Mouse (Mus musculus): Measurements from ENCODE around the gene Vegfc. TPM values are rescaled to one million over a fixed set of nuclear protein-coding genes. Genes with fewer than 3 reads are reported as not detected.

Gene Vegfc
- under 1 TPM in 1 of 2 experiments, not detected in 1; 0.32 TPM for polyA plus RNA-seq (2017; shearing (Covaris generic))

DNA sequence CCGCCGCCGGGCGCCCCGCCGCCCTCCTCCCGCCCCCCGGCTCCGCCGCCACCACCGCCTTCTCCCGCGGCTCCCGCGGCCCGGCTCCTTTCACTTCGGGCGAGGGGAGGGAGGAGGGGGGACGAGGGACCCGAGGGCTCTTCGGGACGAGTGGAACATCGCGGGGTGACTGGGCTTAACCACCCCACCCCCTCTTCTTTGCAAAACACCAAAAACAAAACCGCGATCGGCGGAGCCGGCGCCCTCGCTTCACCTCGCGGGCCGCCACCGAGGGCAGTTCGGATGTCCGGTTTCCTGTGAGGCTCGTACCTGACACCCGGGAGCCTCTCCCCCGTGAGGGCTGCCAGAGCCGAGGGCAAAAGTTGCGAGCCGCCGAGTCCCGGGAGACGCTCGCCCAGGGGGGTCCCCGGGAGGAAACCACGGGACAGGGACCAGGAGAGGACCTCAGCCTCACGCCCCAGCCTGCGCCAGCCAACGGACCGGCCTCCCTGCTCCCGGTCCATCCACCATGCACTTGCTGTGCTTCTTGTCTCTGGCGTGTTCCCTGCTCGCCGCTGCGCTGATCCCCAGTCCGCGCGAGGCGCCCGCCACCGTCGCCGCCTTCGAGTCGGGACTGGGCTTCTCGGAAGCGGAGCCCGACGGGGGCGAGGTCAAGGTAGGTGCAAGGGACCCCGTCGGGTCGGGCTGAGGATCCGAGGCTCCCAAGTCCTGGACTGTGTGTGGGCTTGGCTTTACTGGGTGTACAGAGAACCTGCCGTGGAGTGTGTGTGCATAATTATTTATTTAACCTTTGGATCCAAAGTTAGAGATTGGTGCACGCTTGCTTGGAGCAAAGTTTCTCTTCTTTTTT is at the start of gene Vegfc:
Gene Vegfc (plus strand): TSS at position 336 of the 850 bp plus-strand sequence.
- ATAC-seq = peak; percentile 60

DNA sequence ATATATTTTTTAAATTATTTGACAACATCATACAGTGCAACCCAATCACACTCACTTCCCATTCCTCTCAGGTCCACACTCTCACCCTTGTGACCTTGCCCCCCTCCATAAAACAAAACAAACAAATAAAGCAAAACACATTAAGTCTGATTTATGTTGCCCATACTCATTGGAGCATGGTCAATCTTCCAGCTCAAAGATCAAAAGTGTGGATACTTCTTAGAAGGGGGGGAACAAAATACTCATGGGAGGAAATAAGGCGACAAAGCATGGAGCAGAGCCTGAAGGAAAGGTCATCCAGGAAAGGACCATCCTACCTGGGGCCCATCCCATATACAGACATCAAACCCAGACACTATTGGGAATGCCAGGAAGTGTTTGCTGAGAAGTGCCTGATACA is 42.8 kb upstream of the Vegfc start:
- no peak for ATAC-seq

GRCm38 (mm10) chr8:54042601-54043000 is 34.8 kb upstream of the Vegfc start:
- no peak for ATAC-seq

DNA sequence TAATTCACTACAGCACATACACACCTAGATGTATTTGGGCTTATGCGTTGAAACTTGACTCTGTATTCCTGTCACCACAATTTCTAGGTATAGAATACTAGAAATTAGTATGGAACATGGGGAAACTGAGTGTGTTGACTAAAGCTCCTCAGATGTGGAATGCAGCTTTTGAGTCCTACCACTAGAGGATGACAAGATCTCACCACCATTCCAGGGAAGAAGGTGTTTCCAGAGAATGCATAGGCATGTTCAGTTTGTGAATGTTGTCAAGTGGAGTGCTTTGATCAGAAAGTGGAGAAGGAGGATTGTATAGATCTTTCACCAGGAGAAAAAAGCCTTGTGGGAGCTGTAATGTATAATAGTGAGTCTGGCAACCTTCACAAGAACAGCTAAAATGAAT is 33.9 kb upstream of the Vegfc start:
- ATAC-seq = no peak

DNA sequence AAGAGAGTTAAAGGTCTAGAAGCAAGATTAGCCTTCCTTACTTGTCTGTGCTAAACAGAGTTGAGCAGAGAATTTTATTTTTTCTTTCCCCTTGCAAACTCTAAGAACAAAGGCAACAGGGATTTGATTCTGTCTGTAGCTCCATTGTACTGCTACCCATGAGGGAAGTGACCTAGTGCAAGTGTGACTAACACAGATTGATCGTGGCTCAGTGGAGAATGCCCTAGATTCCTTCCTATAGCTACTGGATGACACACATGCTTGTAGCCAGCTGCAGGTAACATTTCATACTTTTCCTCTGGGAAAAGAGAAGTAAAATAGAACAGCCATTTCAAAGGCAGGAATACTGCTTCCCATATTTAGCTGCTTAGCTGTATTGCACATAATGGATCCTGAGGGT is 24.2 kb upstream of the Vegfc start:
- ATAC-seq = no peak

DNA sequence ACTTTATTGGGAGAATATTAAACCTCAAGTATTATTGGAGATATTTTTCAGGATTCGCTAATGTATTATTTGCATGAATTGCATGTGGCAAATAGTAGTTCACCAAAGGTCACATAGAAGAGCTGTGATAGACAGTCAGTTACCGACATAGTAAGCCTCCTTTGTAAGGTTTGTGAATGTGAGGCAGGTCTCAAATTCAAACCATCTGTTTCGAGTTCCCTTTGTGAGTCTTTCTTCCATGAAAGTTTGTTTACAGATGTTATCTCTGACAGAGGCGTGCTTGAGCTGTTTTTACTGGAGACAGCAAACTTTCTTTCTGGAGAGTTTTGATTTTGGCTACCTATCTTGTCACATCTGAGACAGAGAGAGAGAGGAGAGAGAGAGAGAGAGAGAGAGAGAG is 11.9 kb upstream of the Vegfc start:
- ATAC-seq = no peak

GRCm38 (mm10) chr8:54076301-54076700 is 1.1 kb upstream of the Vegfc start:
- ATAC-seq = no peak

DNA sequence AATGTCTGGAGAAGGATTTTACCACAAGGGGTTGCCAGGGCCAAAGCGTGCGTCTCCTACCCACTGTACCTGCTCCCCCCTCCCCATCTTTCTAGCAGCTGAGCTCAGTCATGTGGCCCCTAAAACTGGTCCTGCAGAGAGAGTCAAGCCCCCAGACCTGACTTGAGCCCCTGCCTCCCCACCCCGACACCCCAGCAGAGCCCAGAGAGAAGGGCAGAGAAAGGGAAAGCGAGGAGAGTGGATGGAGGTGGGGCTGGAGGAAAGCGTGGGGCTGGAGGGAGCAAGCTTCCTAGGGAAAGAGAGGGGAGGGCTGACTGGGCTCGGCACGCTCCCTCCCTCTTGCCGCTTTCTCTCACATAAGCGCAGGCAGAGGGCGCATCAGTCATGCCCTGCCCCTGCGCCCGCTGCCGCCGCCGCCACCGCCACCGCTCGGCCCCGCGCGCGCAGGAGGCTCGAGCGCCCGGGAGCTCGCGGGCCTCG is 575 bp upstream of the Vegfc start:
- peak; percentile 40 for ATAC-seq

- ATAC-seq = no peak
These were observed 675 bp downstream of the Vegfc start for GRCm38 (mm10) chr8:54078121-54078440.

GRCm38 (mm10) chr8:54079001-54079400 is 1.6 kb downstream of the Vegfc start:
- no peak for ATAC-seq

DNA sequence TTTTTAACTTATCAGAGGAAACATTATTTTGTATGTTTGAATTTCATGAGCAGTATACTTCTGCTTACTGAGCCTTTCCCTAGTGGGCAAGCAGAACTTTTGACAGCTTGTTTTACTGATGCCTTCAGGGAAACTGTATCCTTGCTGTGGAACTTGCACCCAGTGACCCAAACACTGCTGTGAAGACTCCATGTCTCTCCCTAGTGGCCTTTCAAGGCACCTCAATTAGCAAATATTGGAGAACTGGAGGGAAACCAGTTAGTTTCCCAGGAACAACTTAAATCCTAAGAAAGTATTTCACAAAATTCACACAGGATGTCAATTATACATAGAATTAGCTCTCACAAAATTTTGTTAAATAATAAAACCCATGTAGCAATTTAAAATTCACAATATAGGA is 2.2 kb downstream of the Vegfc start:
- ATAC-seq = no peak

- ATAC-seq = no peak
These were observed 8.5 kb downstream of the Vegfc start for GRCm38 (mm10) chr8:54085896-54086295.

- ATAC-seq = no peak
These were observed 9.7 kb downstream of the Vegfc start for GRCm38 (mm10) chr8:54087114-54087513.

DNA sequence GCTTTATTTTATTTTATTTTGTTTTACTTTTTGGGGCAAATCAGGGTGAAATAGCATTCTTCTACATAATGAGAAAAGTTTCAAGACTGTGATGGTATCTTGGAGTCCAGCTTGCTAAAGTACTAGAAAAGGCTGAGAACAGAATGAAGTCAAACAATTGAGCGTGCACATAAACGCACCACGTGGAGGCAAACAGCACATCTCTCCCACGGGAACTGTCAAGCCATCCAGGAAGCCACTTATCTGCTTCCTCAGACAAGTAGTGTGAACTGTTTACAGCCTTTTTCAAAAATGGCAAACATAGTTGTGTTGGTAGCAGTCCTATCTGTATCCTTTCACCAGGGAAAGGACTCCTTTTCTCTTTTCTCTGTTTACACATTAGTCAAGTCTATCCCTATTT is 11.8 kb downstream of the Vegfc start:
- ATAC-seq = no peak

DNA sequence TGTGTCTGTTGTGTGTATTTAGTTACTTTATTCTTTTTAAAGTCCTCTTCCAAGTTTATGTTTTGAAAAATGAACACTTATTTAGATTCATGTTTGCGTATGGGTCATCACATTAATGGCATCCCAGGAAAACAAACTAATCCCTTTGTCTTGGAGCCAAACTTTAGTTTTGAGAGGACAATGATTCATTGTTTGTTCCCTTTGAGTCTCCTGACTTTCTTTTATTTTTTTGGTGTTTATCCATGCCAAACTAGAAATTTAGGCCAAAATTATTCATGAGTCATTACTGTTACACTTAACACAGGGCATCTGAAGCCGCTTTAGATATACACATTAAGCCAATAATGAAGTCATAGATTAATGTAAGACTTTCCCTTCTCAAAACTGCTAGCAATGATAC is 12.5 kb downstream of the Vegfc start:
- ATAC-seq = no peak

DNA sequence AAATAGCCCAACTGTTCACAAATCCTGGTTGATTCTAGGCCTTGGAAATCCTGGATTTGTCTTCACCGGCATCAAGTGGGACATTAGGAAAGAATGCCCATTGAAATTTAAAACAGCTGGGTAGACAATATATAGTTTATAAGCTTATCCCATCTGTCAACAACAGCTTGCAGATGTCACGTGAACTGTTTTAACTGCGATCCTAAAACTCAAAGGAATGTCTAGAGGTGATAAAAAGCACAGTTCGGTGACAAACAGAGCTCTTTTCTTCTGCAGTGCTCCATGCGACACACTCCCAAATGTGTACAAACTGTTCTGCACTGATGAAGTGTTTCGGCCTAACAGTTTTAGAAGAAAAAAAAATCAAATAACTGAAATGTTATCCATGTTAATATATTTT is 22.7 kb downstream of the Vegfc start:
- no peak for ATAC-seq

- no peak for ATAC-seq
These were observed 37.2 kb downstream of the Vegfc start for GRCm38 (mm10) chr8:54114581-54114980.

DNA sequence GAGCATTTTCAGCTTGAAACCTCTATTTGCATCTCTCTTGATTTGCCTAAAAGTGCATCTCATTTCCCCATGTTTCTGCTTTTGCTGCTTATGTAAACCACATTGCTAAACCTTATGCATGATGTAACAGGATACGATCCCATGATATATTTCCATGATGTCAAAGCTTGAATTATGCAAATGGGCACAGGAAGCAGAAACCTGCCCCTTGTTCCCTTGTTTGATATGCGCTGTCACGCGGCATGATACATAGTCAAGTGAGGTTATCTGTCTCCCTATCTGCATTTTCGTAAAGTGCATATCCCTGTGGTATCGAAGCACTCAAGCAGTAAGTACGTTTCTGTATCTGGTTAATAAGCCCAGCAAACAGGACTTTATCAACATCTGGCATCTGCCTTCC is 42.7 kb downstream of the Vegfc start:
- no peak for ATAC-seq

DNA sequence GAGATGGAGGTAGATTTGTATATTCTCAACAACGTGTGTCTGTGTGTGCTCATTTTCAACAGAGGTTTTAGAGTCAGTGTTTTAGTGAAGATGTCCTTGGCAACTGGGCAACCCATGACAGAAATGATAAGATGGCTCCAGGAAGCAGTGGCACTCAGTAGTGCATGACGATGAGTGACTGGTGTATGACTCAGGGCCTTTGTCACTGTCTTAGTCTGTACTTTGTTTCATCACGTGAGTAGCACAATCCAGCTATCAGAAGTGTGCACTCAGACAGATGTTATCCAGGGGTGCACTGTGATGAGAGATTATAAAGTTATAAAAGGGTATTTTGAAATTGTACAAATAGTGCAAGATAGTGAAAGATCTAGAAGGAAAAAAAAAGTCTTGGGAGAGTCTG is 44.5 kb downstream of the Vegfc start:
- no peak for ATAC-seq

DNA sequence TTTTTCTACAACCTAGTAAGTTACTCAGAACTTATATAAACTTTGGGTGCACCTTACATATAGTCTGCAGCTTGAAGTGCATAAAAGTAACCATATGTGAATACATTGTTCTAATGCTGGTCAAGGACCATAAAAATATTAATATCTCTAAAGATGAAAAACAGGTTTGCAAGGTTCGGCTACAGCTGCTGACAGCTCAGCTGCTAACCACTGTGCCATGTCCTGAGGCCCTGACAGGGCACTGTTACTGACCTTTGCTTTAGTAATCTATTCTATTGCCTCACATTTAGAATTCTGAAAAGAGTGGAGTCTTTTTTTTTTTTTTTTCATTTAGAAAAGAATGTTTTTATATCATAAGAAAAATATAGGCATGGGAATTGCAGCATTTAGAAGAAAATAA is 44.9 kb downstream of the Vegfc start:
- ATAC-seq = no peak

DNA sequence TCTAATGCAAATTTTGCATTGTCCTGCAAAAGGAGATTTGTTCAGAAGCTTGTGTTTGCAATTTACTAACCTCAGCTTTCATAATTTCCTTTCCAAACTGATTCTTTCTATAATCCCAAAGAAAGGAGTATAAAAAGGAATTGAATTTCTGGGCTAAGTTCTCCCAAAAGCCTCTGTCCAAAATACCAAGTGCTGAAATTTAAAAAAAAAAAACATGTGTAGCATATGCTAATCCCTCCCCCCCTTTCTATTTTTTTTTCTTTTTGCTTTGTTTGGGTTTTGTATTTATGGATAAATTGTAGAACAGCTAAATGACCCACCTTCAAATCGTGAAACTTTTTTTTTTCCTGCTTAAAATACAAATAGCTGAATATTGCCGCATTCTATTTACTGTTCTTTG is 53.2 kb downstream of the Vegfc start:
- no peak for ATAC-seq

DNA sequence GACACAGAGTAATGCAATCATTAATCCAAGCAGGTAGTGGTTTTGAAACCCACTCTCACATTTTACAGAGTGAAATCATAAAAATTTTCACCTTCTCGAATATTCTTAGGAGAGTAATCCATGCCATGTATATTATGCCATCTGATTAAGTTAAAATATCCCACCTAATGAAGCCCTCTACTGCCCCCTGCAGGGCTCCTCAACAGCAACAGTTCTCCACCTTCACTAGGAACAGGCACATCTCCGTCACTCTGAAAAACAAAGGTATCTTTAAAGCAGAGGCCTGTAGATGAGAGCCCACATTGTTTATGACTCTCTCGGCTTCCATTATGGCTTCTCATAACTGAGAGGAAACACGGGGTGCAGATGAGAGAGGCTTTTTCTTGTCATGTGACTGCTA is 75.8 kb downstream of the Vegfc start:
- ATAC-seq = peak; percentile 49

- no peak for ATAC-seq
These were observed 86.1 kb downstream of the Vegfc start for GRCm38 (mm10) chr8:54163505-54163904.

- ATAC-seq = no peak
These were observed 107.9 kb downstream of the Vegfc start for GRCm38 (mm10) chr8:54185336-54185735.

DNA sequence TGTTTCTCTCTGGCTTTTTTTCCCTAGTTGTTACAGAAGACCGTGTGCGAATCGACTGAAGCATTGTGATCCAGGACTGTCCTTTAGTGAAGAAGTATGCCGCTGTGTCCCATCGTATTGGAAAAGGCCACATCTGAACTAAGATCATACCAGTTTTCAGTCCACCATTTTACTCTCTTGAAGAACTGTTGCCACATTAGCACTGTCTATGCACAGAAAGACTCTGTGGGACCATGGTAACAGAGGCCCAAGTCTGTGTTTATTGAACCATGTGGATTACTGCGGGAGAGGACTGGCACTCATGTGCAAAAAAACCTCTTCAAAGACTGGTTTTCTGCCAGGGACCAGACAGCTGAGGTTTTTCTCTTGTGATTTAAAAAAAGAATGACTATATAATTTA is 108.5 kb downstream of the Vegfc start:
- no peak for ATAC-seq
